Mouse (Mus musculus): ENCODE data around the gene Cdh7.

- no peak for TF ChIP-seq TAL1 (IDR thresholded peaks at IDR 0.05; ENCODE audit: low read length)
- TF ChIP-seq GATA1 (IDR thresholded peaks at IDR 0.05; ENCODE audit: low read length), result no peak
Measured at GRCm38 (mm10) chr1:110118862-110119261, 136.6 kb downstream of the Cdh7 start.

All from erythroblast, embryonic 14.5 days (primary cell).